Mouse (Mus musculus) brown adipose tissue, adult 24 weeks (tissue): ENCODE data around the gene Ky. TPM values are rescaled to one million over a fixed set of nuclear protein-coding genes. Genes with fewer than 3 reads are reported as not detected.

ENCODE experiments used
- H3K27ac ChIP-seq: fragments of 200-500 bp; replicated peaks from 2 replicates; pipeline ENCODE4 v1.5.1; 2012; ENCODE audit warnings: low read depth, mild to moderate bottlenecking, low read length
- H3K4me1 ChIP-seq: fragments of 200-500 bp; 2 replicates; pipeline ENCODE4 v1.6.1; 2012; ENCODE audit warnings: low read length, mixed read lengths; ENCODE audit not compliant: control insufficient read depth, insufficient read depth, insufficient read length
- H3K4me3 ChIP-seq: fragments of 200-500 bp; 2 replicates; pipeline ENCODE4 v1.5.1; 2012; ENCODE audit warnings: low read depth, mild to moderate bottlenecking, low read length, moderate library complexity; ENCODE audit not compliant: insufficient read depth
- polyA plus RNA-seq: library from polyadenylated mRNA; stranded (reverse); fragments of >200 nt; gene quantifications from 2 replicates; pipeline ENCODE4 v1.2.4, GENCODE M21; 2012; ENCODE audit not compliant: missing spikeins, insufficient read depth, insufficient read length

The Ky gene
- polyA plus RNA-seq, 1 experiment: 0.75 TPM

DNA sequence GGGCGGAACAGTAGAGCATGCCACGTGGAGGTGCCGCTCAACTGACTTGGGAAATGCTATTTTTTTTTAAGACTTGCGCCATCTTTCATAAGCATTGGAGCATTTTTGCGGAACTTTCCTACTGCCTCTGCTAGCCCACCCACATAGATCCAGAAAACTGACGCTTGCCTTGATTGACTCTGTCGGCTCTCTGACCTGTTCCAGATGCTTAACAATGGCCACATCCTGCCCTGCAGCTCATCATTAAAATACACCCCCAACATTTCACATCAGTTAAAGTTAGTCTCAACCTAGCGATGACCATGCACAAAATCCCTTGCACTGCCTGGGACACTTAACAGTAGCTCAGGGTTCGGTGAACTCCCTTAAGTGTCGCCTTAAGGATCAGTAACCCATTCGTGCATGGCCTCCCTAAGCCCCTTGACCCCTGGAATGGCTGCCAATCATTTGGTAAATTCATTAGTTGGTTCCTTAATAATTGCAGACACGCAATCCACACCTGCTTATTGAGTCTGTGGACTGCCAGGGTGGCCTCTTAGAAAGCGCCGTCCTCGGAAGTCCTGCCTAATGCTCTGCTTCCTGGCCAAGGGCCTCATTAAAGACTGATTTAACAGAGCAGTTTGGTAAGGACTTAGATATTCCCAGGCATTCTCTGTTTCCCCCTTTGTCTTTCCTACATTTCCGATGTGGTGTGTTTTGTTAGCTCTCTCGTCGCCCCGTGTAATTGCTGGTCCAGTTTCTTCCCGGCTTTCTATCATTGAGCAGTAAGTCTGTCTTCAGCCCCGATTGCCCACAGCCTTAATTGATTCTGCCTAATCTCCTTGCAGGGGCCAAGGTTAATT, 25.7 kb downstream of the Ky start:
- no peak overlapping the region for H3K4me3 ChIP-seq
- H3K4me1 ChIP-seq: no peaks in the 10 kb centered on the region

DNA sequence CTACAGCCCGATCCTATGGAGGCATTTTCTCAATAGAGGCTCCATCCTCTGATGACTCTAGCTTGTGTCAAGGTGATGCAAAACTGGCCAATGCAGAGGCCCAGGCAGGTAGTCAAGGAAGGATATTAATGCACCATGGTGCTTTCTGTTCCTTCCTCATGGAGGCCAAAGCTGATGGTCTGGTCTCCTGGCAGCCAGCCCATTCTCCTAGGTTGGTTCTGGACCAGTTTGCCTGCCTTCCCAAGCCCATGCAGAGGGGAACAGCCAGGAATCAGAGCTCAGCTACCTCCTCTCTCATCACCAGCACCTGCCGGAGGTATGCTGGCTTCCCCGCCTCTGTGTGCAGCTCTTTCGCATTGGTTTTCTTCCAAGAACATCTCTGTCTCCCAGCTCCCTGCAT, 31.4 kb downstream of the Ky start:
- no peak overlapping the region for H3K27ac ChIP-seq
- no peaks in the 10 kb centered on the region for H3K4me1 ChIP-seq
- H3K4me3 ChIP-seq: no peak overlapping the region

More for the DNA sequence above, 25.7 kb downstream of the Ky start:
- H3K27ac ChIP-seq: no peak overlapping the region

DNA sequence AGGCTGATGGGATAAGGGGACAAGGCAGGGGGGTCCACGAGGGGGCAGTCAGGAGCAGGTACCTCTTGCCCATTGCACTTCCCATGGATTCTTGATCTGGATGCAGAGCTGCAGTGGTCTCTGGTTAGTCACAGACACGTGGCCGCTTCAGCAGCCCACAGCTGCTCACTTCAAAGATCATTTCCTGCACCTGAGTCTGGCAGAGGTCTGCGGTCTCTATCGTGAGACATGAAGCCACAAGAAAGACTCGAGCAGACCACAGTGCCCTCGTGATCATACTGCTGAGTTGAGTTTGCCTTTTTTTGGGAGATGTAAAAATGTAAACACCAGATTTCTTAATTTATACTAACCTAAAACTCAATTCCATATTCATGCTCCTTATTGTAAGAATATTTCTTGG, 34.1 kb downstream of the Ky start:
- H3K4me1 ChIP-seq: no peaks in the 10 kb centered on the region
- no peak overlapping the region for H3K4me3 ChIP-seq
- no peak overlapping the region for H3K27ac ChIP-seq

DNA sequence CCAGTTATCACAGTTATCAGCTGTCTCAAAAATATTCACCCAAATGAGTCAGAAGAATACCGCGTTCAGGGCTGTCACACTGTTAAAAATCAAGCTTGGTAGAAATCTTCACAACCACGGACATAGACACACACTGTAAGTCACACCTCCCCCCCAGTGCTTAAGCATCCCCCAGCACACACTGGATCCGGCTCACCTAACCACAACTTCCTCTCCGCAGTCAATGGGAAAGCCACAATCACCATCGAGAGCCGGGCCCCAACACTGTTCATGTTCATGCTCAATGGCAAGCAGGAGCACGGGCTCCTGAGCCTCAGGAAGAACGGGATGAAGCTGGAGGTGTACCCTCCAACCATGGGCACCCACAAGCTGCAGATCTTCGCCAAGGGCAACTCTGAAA, 36.1 kb downstream of the Ky start:
- Histone ChIP-seq H3K27ac (no peak overlapping the region), H3K4me3 (no peak overlapping the region), H3K4me1 (no peaks in the 10 kb centered on the region)

DNA sequence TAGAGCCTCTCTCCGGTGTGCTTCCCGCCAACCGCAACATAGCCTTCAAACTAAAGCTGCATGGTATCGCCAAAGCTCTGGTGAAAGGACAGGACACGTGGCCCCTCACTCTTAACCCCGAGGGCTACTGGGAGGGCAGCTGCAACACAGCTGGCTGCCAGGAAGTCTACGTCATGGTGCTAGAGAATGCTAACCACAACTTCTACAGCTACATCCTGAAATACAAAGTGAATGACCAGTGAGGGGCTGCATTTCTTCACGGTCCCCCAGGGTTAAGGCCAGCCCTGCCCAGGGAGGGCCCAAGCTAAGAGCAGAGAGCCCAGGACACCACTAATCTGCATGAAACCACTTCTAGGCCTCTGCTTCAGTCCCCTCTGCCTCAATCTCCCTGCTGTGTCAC, 37.0 kb downstream of the Ky start:
- Histone ChIP-seq H3K4me1 (no peaks in the 10 kb centered on the region), H3K27ac (no peak overlapping the region), H3K4me3 (no peak overlapping the region)

DNA sequence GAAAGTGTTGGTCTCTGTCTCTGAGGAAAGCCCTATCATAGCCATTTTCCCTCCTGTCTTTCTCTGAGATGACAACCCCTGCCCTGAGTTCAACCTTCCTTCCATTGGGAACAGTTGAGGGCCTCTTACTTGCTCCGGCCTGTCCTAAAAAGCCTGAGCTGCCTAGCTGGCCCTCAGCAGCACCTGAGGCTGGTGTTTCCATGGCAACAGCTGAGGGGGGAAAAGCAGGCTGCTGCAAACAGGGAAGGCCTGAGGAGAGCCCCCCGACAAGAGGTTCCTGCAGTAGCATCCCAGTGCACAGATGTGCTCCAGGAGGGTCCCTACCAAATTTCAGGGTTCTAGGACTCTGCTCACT, 38.2 kb downstream of the Ky start:
- Histone ChIP-seq H3K4me1 (no peaks in the 10 kb centered on the region), H3K27ac (no peak overlapping the region)

DNA sequence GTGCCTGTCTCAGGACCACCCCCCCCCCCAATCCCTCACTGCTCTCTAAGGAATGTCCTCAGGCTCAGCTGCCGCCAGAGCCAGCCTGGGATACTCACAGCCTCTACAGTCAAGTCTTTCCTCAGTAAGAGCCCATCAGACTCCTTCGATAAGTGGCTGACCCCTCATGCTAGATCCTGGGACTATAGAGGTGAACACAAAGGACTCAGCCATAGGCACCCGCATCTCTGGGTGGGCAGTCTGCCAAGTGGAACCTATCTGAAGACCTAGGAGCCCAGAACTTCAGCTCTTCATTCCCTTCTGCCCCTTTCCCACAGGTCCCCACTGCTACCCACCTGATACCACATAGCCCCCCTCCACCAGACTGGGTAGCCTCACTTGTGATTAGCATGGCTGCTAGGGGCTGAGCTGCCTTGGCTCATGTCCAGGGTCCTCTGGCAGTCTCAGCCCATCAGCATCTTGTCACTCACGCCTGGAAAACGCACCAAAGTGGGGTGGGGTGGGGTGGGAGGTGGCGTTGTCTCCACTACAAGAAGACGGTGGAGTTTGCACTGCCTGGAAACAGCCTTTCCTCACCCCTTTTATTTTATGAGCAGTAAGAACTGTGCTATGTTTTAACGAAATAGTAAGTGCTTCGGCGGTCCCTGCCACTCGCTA, 38.7 kb downstream of the Ky start:
- Histone ChIP-seq H3K27ac (no peak overlapping the region), H3K4me1 (no peaks in the 10 kb centered on the region), H3K4me3 (no peak overlapping the region)

More for the DNA sequence above, 38.2 kb downstream of the Ky start:
- no peak overlapping the region for H3K4me3 ChIP-seq

DNA sequence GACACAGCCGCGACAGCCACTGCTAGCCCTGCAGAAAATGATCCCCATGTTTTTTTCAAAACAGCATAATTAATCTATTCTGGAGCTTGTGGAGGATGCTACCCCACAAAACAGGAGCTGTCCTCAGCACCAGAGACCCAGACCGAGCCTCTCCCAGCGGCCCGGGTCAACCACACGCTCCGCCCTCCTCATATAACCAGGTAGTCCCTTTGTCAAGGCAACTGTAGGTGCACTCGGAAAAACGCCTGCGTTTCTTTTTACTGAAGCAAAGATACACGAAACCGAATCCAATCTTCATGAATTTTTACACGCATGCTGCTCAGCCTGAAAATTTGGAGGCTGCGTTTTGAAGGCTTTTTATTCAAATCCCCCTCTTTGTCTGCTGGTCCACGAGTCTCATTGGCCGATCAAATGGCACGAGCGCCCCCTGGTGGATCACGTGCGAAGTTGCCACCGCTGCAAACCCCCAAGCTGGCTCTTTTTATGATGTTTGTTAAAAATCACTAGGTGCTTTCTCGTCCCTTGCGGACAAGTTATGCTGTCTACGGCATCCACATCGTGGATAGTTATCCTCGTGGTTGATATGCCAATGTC, 39.3 kb downstream of the Ky start:
- H3K4me3 ChIP-seq: no peak overlapping the region
- H3K27ac ChIP-seq: no peak overlapping the region
- H3K4me1 ChIP-seq: no peaks in the 10 kb centered on the region

DNA sequence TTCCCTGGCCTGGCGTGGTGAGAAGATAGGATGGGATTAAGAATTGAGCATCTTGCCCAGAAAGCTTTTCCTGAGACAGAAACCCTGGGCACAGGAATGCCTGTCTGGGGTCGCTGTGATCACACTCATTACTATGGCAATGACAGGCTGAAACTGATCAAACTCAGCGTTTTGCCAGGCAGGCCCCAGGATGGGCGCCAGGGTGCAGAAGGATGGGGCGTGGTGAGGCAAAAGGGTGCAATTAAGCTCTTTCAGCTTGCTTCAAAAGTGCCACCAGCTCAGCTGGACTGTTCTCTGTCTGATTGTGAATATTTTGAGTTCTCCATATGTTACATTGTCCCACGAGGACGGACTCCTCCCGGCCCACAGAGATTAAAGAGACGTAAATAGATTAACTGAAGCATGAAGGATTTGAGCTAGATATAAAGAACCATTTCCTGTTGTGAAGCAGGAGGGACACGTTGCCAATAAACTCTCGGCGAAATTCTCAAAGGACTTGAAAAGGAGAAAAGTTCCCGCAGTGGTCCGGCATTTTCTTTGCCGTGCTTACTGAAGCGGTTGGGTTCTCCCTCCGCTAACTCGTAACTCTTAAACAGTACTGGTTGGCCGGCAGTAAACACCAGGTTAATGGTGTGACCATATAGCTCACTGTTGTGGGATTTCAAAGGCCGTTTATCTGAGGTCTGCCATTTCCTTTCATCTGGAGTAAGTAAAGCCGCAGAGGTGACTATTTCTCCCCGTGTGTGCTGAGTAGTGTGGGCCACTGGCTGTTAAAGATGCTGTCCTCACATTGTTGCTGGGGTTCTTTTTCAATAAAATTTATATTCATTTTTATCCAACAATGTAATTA, 40.1 kb downstream of the Ky start:
- Histone ChIP-seq H3K27ac (no peak overlapping the region), H3K4me3 (no peak overlapping the region)

DNA sequence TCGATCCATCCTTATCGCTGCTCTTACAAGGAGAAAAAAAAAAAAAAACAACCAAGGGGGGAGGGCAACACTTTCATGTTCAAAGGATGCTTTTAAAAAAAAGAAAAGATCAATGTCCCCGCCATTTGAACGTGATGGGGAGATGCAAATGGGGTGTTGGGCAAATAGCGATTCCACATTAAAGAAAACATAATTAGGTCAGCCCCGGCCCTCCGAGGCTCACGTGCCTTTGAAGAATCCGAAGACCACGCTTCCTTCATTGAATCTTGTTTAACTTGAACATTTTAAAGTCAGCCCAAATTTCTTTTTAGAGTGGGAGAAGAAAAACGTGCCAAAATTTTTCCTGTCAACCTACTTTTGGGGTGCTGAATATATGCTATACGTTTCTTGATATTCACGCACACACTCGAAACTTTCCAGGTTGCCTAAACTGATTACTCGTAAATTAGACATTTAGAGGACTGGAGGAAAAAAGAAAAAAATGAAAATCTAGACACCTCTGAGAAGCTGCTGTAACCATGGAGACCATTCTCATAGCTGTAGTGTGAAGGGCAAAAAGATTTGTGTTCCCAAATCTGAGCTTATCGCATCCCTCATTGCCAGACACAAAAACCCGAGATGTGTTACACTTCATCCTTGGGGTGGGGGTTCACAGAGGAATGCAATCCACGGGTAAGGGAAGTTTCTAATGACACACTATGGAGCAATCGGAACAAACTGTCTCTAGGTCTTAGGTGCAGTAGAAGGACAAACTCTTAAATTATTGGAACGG, 40.9 kb downstream of the Ky start:
- no peak overlapping the region for H3K27ac ChIP-seq

More for the DNA sequence above, 40.1 kb downstream of the Ky start:
- no peaks in the 10 kb centered on the region for H3K4me1 ChIP-seq

DNA sequence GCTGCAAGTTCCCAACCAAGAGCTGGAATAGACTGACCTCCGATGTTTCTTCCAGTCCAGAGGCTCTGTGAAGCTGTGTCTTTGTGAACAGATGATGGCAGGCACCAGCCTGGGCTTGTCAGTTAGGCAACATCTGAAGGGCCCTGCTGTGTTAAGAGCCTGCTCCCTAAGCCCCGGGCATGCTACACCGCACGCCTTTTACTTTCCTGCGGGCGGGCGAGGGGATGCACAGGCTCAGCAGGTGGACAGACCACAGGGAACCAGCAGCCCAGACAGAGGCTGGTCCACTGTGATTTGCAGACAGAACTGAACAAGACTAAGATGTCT, 41.4 kb downstream of the Ky start:
- Histone ChIP-seq H3K4me1 (0 out of 2 replicates have a peak, but pooled peaks cover 3% of the 10 kb centered on the region), H3K27ac (no peak overlapping the region), H3K4me3 (no peak overlapping the region)

More for the DNA sequence above, 40.9 kb downstream of the Ky start:
- H3K4me1 ChIP-seq: no peaks in the 10 kb centered on the region
- H3K4me3 ChIP-seq: no peak overlapping the region

DNA sequence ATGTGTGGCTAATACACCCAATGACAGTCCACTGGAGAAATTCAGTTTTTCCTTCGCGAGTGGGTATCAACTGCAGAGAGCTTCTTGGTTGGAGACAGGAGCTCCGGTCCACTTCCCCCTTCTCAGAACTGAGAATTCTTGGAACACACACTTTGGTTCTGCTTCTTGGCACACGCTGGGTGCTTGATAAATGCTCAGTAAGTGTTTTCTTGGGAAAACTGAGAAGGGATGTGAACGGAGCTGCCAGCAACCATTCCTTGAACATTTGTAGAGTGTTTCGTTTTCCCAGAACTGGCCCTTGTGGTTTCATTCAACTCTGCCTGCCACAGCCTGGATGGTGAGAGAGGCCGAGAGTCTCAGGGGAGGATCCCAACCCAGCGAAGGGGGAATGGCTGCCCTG, 43.7 kb downstream of the Ky start:
- Histone ChIP-seq H3K27ac (no peak overlapping the region), H3K4me3 (no peak overlapping the region), H3K4me1 (0 out of 2 replicates have a peak, but pooled peaks cover 3% of the 10 kb centered on the region)

DNA sequence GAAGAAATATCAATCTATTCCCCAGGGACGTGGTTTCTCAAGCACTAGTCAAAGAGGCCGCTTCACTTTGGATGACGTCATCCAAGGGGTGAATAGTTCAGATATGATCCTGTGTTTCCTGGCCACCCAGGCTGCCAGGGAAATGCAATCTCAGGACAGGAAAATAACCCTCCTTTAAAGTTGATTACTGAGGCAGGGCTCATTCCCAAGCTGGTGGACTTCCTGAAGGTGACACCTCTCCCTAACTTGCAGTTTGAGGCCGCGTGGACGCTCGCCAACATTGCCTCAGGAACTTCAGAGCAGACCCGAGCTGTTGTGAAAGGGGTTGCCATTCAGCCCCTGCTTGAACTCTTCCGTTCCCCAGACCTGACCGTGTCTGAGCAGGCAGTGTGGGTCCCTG, 46.2 kb downstream of the Ky start:
- Histone ChIP-seq H3K4me3 (no peak overlapping the region), H3K4me1 (0 out of 2 replicates have a peak, but pooled peaks cover 3% of the 10 kb centered on the region), H3K27ac (no peak overlapping the region)

DNA sequence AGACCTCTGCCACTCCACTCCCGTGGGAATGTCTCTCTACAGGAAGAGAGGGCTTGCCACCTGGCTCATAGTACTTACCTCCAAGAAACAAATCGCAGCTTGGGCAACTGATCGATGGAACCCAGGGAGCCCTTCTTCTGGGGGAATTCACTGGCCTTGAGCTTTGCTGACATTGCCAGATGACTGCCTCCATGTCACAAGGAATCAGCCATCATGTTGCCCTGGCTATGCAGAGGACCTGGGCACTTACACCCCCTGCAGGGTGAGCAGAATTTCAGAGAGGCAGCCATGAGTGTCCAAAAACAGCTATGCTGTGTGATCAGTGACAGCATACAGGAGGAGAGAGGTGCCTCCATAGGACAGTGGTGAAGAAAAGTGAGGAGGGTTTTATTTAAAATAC, 48.2 kb downstream of the Ky start:
- Histone ChIP-seq H3K4me1 (0 out of 2 replicates have a peak, but pooled peaks cover 3% of the 10 kb centered on the region), H3K4me3 (no peak overlapping the region), H3K27ac (no peak overlapping the region)
